Mouse (Mus musculus): ENCODE measurements around the gene Ntf5. TPM values are rescaled to one million over a fixed set of nuclear protein-coding genes. Genes with fewer than 3 reads are reported as not detected.
"Not testable (repeated sequence)": the region's sequence is repeated elsewhere in the genome, so short reads cannot be mapped to it uniquely, and the experiment has no call there.

Ntf5 gene
- 0.12 and 0.23 TPM in 2 replicates for polyA plus RNA-seq (2012; rRNA removed)

DNA sequence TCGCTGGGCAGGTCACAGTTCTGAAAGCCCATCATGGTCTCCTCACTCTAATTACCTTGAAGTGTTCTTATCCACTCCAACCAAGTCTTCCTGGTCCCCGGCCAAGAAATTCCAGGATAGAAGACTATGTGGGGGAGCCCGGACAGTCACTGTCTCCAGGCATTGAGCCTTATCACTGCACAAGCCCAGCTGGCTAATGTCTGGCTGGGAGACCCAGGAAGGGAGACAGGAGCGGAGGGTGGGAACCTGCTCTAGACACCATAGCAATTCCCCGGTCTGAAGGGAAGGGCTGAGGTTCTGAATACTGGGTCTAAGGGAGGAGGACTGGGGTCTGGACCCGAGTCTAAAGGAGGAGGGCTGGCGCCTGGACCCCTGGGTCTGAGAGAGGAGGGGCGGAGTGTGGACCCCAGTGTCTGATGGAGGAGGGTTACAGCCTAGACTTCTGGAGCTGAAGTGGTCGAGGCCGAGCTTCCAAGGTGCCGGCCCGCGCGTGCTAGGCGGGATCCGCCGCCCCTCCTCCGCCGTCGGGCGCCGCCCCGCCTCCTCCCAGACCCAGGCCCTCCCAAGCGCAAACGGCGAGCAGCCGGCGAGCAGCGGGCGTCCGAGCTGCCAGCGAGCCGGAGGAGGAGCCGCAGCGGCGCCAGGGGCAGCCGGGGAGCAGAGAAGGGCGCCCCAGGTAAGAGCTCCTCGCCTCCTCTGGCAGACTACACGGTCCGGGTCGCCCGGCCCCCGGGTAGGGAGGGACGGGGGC lies at the start of gene Ntf5:
Ntf5 (plus strand) TSS at position 583 of the 751 bp plus-strand sequence.
- no peak for DNase-seq (ENCODE audit: extremely low spot score in 1 of 2, low spot score in 1 of 2)

DNA sequence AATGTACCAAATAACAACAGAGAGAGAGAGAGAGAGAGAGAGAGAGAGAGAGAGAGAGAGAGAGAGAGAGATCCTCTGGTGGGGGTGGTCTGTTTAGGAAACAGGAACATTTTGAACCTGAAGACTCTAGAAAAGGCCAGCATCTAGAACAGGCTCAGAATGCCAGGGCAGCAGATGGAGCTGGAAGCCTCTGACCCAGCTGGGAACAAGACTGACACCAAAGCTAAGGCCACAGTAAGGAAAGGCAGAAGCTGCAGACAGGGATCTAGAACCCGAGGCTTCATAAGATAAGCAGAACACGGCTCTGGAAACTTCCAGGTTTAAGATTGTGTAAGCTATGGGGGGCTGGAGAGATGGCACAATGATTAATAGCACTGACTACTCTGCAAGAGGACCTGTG lies 49.5 kb upstream of the Ntf5 start:
- no peak for DNase-seq (ENCODE audit: extremely low spot score in 1 of 2, low spot score in 1 of 2)

DNA sequence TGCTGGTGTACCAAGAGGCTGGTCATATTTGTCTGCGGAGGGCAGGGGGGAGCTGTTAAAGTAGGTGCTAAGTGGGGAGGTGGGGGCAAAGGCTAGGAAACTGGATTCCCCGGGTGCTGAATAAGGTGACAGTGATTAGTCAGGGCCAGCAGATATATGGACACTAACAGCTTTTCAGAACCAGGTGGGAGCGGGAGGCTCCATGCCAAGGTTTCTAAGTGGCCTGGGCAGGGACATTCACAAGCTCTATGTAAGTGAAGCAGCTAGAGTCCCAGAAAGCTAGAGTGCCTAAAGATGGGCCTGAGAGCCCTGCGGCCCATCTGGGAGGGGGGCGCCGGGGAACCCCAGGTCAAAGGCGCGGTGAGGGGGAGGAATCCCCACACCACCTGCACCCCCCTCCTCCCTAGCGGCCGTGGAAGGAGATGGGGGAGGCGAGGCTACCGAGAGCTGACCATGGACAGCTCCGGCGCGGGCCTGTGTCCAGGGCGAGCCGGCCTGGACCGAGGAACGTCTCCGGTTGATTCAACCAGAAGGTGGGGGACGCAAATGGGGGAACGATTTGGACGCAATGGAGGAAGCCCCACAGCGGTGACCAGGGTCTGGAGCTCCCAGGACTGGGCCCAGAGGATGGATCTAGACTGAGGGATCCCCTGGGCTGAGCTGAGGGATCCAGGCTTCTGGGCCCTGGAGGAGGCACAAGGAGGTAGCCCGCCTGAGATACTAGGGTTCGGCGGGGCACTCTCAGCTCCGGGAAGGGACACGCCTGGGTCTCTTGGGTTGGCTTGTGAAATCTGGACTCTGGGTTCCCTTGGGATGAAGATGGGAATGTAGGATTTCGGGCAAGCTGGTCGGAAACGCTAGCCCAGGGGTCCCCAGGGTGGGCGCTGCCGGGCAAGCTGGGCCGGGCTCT lies 47.5 kb upstream of the Ntf5 start:
- no peak for DNase-seq (ENCODE audit: extremely low spot score in 1 of 2, low spot score in 1 of 2)

DNA sequence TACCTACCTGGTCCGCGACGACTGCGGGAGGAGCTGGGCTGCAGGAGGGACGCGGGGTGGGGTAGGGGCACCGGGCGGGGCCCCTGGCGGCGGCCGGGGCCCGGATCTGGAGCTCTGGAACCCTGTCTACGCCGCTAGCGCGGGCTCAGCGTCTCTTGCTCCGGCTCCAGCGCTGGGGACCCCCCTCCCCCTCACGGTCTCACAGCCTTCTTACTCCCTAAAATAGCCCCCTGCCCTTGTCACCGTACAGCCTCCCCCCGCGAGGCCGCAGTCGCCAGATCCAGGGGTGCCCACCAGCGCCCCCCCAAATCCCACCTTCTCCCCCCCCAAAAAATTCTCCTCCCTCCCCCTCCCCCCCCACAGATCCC lies 46.9 kb upstream of the Ntf5 start, which contains the start of gene Ppfia3:
Ppfia3 (minus strand) TSS at position 368 of the 368 bp plus-strand sequence.
- DNase-seq (ENCODE audit: extremely low spot score in 1 of 2, low spot score in 1 of 2), result no peak

DNA sequence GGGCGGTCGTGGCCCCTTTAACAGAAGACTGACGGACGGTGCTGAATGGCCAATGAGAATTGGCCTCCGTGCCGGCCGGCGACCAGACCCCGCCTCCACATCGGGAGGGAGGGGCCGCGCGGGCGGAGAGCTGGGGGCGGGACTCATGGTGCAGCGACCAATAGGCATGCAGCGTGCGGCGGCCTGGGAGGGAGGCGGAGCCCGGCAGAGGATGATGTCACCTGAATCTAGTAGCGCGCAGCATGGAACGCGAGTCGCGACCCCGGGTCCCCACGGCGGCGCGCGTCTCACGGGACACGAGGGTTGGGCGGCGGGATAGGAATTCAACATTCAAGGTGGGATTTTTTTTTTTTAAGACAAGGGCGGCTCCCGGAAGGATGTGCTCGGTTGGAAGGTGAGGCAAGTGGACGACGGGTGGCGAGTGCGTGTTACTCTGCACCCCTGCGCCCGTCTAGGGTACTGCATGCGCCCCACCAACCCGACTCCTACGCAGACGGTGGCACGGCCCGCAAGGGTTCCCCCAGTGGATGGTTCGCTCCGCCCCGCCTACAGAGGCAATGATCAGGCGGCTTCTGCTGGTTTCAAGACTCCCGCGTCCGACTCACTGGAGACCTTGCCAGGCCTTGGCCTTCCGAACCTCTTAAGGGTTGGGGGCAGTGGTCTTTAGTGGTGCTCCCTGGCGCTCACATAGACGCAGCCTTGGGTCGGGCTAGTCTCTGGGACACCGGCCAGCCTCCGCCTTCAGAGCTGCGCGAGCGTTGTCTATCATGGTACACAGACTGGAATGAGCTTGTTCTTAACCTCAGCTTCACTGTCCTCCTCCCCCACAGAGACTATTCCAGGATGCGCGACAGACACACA lies 46.2 kb upstream of the Ntf5 start:
- DNase-seq (ENCODE audit: extremely low spot score in 1 of 2, low spot score in 1 of 2), result peak; percentile 97 to 99

DNA sequence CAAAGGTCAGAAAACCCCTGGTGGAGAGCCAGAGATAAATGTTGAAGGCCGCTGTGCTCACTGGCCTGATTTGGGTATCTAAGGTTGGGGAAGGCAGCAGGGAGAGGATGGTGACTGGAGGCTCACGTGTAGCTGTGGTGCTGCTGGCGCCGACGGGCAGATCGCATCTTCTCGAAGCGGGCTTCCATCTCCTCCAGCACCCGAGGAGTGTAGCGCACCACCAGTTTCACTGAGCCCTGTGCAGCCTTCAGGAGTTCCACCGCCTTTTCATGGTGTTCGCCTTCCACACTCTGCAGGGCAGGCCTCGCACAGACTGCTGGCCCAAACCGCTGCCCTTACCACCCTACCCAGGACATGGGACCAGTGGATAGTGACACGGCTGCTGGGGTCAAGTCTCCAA lies 45.3 kb upstream of the Ntf5 start:
- DNase-seq (ENCODE audit: extremely low spot score in 1 of 2, low spot score in 1 of 2), result no peak

DNA sequence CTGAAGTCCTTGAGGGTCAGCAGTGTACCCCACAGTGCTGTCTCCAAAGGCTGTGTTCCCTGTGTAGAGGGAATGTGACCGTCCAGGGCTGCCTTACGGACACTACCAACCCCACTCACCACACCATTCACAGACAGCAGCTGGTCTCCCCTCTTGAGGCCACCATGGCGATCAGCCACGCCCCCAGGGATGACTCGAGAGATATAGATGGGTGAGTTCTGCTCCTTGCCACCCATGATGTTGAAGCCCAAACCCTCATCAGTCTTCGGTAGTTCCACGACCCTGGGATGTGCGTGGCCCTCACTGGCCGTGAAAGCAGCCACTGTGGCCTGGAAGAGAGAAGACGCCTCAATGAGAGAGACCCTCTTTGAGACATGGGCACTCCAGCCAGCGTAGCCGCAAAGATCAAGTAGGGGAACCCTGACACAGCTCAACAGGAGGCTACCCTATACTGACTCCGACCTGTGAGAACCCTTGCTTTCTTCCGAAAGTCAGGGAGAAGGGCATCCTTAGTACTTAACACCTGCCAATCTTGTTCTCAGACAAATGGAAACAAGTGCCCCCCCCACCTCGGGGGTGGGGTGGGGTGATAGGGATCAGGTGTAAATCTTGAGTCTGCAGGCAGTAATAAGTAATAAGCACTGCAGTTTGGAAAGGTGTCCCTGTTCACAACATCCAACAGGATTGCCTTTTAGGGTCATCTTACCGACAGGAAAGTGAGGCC lies 44.3 kb upstream of the Ntf5 start:
- no peak for DNase-seq (ENCODE audit: extremely low spot score in 1 of 2, low spot score in 1 of 2)

DNA sequence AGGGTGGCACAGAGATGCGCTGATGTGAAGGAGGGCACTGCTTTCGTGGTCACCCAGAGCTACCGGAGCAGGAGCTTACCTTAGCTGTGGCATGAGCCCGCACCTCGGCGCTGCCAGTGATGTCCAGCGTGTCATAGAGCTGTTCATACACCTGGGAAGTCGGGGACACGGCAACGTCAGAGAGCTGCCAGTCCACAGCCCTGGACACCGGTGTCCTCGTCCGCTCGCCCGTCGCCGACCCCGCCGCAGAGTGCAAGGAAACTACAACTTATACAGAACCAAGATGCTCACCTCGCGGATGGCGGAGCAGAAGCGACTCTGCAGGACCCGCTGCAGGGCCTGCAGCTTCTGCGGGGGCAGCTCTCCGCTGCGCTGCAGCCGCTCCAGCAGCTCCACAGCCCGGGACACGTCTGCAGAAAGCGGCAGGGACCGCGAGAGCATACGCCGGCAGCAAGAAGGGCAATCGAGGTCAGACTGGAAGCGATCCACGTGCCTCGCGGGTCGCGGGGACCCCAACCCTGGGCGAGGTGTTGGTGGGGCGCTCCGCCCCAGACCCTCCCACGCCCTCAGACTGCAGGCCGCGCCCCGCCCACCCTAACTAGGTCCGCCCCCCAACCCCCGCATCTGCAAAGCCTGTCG lies 43.5 kb upstream of the Ntf5 start:
- peak in 1 of 2 experiments; percentile 42 for DNase-seq (ENCODE audit: extremely low spot score in 1 of 2, low spot score in 1 of 2)

DNA sequence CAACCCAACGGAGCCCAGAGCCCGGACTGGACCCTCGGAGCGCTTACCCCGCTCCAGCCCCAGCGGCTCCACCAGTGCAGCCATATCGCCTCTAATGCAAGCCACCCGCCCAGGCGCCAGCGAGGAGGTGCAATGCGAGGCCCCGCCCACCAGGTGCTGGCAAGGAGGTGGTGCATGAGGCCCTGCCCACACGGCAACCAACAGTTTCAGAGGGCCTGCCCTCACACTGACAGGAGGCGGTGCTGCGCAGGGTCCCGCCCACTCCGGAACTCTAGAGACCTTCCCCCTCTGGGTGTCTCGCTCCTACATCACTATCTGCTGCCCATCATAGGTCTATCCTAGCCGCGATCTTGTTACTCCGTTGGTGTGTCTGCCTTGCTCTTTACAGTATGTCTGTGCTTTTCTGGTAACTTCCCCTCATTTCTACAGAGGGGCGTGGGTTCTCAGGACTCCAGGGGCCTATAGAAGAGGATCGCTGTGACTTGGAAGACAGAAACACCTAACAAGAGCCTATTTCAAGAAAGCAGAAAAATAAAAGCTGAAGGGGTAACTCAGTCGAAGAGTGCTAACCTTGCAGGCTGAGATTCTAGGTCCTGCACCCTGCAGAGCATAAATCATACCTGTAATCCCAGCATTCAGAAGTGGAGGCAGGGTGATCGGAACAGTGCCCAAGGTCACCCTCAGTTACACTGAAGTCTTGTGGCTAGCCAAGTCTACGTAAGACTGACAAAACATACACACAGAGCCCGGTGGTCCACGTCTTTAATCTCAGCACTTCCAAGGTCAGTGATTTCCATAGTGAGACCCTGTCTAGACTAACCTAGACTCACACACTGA lies 42.8 kb upstream of the Ntf5 start, which contains the start of gene Lin7b:
Lin7b (minus strand) TSS at position 109 of the 837 bp plus-strand sequence.
- DNase-seq (ENCODE audit: extremely low spot score in 1 of 2, low spot score in 1 of 2), result peak; percentile 92 to 96

DNA sequence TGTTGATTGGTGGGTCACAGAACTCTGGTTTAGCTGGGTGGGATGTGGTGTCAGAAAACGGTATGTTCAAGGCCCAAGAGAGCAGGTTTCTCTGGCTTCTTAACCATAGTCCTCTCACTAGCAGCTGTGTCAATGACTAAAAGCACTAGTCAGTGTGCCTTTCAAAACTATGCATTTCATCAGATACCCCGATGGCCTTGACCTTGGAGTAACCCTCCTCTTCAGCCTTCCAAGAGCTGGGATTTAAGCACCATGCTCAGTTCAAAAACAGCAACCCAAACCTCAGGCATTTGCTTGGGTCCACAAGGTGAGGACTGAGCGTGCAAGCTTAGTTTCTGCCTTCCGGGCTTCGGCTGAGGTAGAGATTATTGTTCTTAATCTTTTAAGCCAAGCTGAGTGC lies 41.1 kb upstream of the Ntf5 start:
- no peak for DNase-seq (ENCODE audit: extremely low spot score in 1 of 2, low spot score in 1 of 2)

DNA sequence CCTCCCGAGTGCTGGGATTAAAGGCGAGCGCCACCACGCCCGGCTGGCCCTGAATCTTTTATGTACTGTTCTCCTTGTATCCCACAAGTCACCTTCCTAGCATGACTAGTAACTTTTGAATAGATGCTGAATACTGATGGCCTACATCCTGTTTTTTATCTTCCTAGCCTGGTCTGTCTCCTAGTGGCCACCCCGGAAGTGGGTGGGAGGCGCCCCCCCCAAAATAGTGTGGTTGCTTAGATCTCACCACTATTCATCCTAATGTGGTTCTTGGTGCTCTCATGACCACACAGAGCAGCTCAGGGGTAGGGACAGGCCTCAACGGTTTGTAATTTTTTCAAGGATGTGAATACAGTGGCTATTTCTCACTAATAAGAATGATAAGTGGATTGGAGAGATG lies 38.9 kb upstream of the Ntf5 start:
- no peak for DNase-seq (ENCODE audit: extremely low spot score in 1 of 2, low spot score in 1 of 2)

DNA sequence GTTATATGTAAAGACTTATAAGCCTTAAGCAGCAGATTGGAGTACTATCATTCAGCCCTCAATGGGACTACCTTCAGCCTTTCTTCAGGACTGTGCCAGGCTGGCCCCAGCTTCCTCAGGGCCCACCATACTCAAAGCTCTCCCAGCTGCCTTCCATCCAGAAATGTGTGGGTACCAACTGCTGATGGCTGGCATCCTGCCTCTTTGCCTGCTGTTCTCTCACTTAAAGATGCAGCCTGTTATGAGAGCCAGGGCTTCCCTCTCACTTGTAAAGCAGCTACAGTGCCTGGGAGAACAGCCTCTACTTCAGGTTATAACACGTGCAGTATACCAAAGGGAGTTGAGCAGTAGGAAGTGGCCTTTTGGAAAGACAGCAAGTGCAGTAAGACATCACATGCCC lies 37.4 kb upstream of the Ntf5 start:
- no peak for DNase-seq (ENCODE audit: extremely low spot score in 1 of 2, low spot score in 1 of 2)

DNA sequence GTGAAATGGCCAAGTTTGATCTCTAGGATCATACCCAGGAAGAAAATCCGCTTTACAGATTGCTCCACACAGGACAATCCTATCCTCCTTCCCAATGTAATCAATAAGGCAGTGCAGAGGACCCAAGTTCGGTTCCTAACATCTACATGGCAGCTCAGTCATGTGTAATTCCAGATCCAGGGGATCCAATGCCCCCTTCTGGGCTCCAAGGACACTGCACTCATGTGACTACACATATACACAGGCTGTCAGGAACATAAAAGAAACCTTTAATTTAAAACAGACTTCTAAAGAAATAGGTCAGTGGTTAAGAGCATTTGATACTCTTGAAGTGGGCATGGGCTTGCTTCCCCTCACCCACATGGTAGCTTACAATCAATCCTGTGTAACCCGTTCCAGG lies 27.4 kb upstream of the Ntf5 start:
- DNase-seq (ENCODE audit: extremely low spot score in 1 of 2, low spot score in 1 of 2), result no peak

DNA sequence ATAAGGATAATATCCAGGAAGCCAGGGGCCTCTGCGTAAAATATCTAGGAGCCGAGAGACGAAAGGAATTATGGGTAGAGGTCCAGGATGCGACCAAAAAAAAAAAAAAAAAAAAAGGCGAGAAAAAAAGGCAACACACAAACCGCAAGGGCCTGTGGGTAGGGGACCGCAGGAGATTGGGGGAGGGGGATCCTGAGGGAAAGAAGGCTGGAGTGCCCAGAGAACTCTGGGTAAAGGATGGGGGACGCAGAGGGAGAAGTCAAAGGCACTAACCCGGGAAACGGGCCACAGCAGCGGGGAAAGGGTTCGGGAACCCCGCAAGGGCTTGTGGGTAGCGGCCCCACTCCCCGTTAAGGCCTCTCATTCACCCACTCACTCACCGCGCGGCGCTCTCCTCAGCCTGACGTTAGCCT lies 18.4 kb upstream of the Ntf5 start:
- no peak for DNase-seq (ENCODE audit: extremely low spot score in 1 of 2, low spot score in 1 of 2)

DNA sequence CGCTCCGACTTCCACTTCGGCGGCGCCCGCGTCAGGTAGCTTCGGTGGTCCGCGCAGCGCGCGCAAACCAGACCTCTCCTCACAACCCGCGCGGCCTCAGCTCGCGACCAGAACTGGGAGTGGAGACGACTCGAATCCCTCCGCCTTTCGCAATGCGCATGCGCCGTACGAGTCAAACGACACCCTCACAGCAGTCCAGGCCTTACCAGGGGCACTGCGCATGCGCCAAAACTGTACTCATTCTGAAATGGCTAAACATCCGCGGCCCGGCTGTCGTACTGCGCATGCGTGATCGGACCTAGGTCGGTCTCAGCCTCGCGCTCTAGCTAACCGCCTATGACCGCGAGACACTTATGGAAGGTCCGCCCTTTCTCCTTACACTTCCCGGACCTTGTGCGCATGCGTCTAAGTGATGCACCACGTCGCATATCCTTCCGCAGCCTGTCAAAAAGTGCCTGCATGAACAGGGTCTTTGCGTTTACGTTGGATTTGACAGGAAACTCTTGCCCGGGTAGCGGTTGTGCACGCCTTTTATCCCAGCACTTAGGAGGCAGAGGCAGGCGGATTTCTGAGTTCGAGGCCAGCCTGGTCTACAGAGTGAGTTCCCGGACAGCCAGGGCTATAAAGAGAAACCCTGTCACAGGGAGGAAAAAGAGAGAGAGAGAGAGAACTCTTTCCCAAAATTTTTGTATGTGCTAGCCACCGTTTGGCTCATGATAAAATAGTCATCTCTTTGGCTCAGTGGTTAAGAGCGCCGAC lies 17.7 kb upstream of the Ntf5 start, which contains the start of gene Snrnp70:
Snrnp70 (minus strand) TSS at position 165 of the 759 bp plus-strand sequence.
- DNase-seq (ENCODE audit: extremely low spot score in 1 of 2, low spot score in 1 of 2), result peak; percentile 100

DNA sequence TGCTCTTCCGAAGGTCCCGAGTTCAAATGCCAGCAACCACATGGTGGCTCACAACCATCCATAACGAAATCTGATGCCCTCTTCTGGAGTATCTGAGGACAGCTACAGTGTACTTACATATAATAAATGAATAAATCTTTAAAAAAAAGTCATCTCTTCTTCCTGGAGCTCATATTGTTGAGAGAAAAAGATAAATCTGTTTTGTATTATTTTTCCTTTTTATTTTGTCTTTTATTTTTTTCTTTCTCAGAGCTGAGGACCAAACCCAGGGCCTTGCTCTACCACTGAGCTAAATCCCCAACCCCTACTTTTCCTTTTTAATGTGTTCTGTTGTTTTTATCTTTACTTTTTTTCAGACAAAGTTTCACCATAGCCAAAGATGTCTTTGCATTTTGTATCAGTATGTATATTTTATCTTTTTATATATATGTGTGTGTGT lies 17.1 kb upstream of the Ntf5 start:
- DNase-seq (ENCODE audit: extremely low spot score in 1 of 2, low spot score in 1 of 2), result not testable (repeated sequence)

DNA sequence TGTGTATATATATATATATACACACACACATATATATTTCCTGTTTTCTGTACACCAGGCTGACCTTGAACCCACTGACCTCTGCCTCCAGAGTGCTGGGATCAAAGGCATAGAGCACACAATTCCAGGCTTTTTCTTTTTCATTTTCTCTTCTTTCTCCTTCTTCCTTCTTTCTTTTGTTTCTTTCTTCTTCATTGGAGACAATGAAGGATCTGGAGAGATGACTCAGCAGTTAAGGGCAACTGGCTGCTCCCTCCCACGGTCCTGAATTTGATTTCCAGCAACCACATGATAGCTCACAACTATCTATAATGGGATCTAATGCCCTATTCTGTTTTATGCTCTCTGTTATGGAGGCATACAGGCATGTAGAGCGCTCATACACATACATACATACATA lies 16.7 kb upstream of the Ntf5 start:
- DNase-seq (ENCODE audit: extremely low spot score in 1 of 2, low spot score in 1 of 2), result no peak
